Mouse (Mus musculus) cortical plate, adult 2 months (tissue): ENCODE data around the gene Mt4. TPM values are rescaled to one million over a fixed set of nuclear protein-coding genes. Genes with fewer than 3 reads are reported as not detected.
"Not testable (repeated sequence)": the region's sequence is repeated elsewhere in the genome, so short reads cannot be mapped to it uniquely, and the experiment has no call there.

Source experiments
- H3K27ac ChIP-seq: fragments of 200-500 bp; 2 replicates; pipeline ENCODE4 v1.5.1; 2012; ENCODE audit warnings: low read length, control low read depth, inconsistent platforms; ENCODE audit not compliant: insufficient read depth
- H3K4me1 ChIP-seq: fragments of 200-500 bp; 2 replicates; pipeline ENCODE4 v1.6.1; 2011; ENCODE audit warnings: low read length; ENCODE audit not compliant: control insufficient read depth, insufficient read depth
- H3K4me3 ChIP-seq: fragments of 200-500 bp; 2 replicates; pipeline ENCODE4 v1.5.1; 2011; ENCODE audit warnings: mild to moderate bottlenecking, low read length, control low read depth; ENCODE audit not compliant: insufficient read depth
- CTCF ChIP-seq: fragments of 200-500 bp; IDR thresholded peaks from 2 replicates; pipeline ENCODE4 v1.5.1; 2011; ENCODE audit warnings: mild to moderate bottlenecking, control low read depth, low read length; ENCODE audit not compliant: insufficient read depth; ENCODE audit errors: extremely low read depth
- POLR2A ChIP-seq: fragments of 200-500 bp; IDR thresholded peaks from 2 replicates; pipeline ENCODE4 v1.6.1; 2011; ENCODE audit warnings: mild to moderate bottlenecking, low read length, control low read depth; ENCODE audit not compliant: insufficient read depth; ENCODE audit errors: extremely low read depth
- polyA plus RNA-seq: library from polyadenylated mRNA; depleted of rRNA; stranded (reverse); fragments of >200 nt; gene quantifications from 2 replicates; pipeline ENCODE4 v1.2.3, GENCODE M21; 2012

Mt4 gene
- polyA plus RNA-seq, 1 experiment, result not detected

GRCm38 (mm10) chr8:94156092-94156491 lies 19.1 kb downstream of the Mt4 start:
- no peaks in the 10 kb centered on the region; the same call in 1 of the 2 replicates for H3K4me1 ChIP-seq
- TF ChIP-seq POLR2A (no peak), CTCF (no peak)
- H3K27ac ChIP-seq, result no peak overlapping the region
- H3K4me3 ChIP-seq, result no peak overlapping the region

GRCm38 (mm10) chr8:94165772-94166171 lies 28.8 kb downstream of the Mt4 start:
- H3K4me3 ChIP-seq, H3K27ac ChIP-seq, H3K4me1 ChIP-seq: not testable (repeated sequence)

GRCm38 (mm10) chr8:94167244-94167643 lies 30.2 kb downstream of the Mt4 start:
- Histone ChIP-seq H3K4me1 (peaks cover 2% of the 10 kb centered on the region), H3K27ac (no peak overlapping the region), H3K4me3 (no peak overlapping the region)
- TF ChIP-seq POLR2A (no peak), CTCF (peak; percentile 98)

GRCm38 (mm10) chr8:94169547-94169946 lies 32.5 kb downstream of the Mt4 start:
- peaks cover 2% of the 10 kb centered on the region for H3K4me1 ChIP-seq
- no peak overlapping the region for H3K4me3 ChIP-seq
- no peak for TF ChIP-seq POLR2A
- no peak for TF ChIP-seq CTCF
- no peak overlapping the region for H3K27ac ChIP-seq

GRCm38 (mm10) chr8:94171321-94171755 lies 34.3 kb downstream of the Mt4 start:
- Histone ChIP-seq H3K4me1 (peaks cover 2% of the 10 kb centered on the region), H3K4me3 (peak overlapping the region; percentile 49; the same call in 1 of the 2 replicates), H3K27ac (no peak overlapping the region)
- TF ChIP-seq POLR2A (no peak), CTCF (no peak)

- peak; percentile 84 for TF ChIP-seq POLR2A
- TF ChIP-seq CTCF, result no peak
- H3K4me1 ChIP-seq, result peaks cover 2% of the 10 kb centered on the region
- H3K4me3 ChIP-seq, result peak within 1 kb of the TSS; percentile 49
- H3K27ac ChIP-seq, result peak within 1 kb of the TSS; percentile 58
Observed at GRCm38 (mm10) chr8:94172075-94172808, 35.2 kb downstream of the Mt4 start, which contains the start of gene Mt2. Gene Mt2, plus strand, starts transcription at chr8:94172664.

- Histone ChIP-seq H3K27ac (peak overlapping the region; percentile 58), H3K4me3 (peak overlapping the region; percentile 49), H3K4me1 (peaks cover 2% of the 10 kb centered on the region)
- TF ChIP-seq POLR2A, result no peak
- TF ChIP-seq CTCF, result no peak
Observed at GRCm38 (mm10) chr8:94172809-94173732, 36.1 kb downstream of the Mt4 start.

- Histone ChIP-seq H3K27ac (no peak overlapping the region), H3K4me3 (no peak overlapping the region), H3K4me1 (peaks cover 2% of the 10 kb centered on the region)
- TF ChIP-seq POLR2A, result no peak
- TF ChIP-seq CTCF, result no peak
Observed at GRCm38 (mm10) chr8:94173848-94174403, 36.9 kb downstream of the Mt4 start.

GRCm38 (mm10) chr8:94174619-94175213 lies 37.7 kb downstream of the Mt4 start:
- no peak for TF ChIP-seq POLR2A
- no peak for TF ChIP-seq CTCF
- no peak overlapping the region for H3K27ac ChIP-seq
- H3K4me1 ChIP-seq, result peaks cover 2% of the 10 kb centered on the region
- H3K4me3 ChIP-seq, result no peak overlapping the region
